Mouse (Mus musculus): ENCODE measurements around the gene Hecw2. TPM values are rescaled to one million over a fixed set of nuclear protein-coding genes. Genes with fewer than 3 reads are reported as not detected.

Hecw2 gene
- 0.03 and 0.13 TPM in 2 replicates for polyA plus RNA-seq (2012; ENCODE audit: low replicate concordance)

DNA sequence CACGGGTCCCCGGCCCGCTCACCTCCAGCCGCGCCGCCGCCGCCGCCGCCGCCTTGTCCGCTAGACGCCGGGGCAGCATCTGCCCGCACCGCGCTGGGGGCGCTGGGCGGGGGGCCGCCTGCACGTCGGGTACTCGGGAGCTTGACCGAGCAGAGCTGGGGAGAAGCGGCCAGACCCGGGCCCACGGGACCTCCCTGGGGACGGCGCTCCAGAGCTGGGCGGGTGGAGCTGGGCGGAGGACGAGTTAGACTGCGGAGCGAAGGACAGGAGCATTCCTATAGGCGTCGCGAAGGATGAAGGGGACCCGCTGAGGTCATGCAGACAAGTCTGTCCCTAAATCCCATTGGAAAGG, at the start of gene Hecw2:
Gene Hecw2, minus strand, starts transcription at position 215 of the 352 bp plus-strand sequence.

DNA sequence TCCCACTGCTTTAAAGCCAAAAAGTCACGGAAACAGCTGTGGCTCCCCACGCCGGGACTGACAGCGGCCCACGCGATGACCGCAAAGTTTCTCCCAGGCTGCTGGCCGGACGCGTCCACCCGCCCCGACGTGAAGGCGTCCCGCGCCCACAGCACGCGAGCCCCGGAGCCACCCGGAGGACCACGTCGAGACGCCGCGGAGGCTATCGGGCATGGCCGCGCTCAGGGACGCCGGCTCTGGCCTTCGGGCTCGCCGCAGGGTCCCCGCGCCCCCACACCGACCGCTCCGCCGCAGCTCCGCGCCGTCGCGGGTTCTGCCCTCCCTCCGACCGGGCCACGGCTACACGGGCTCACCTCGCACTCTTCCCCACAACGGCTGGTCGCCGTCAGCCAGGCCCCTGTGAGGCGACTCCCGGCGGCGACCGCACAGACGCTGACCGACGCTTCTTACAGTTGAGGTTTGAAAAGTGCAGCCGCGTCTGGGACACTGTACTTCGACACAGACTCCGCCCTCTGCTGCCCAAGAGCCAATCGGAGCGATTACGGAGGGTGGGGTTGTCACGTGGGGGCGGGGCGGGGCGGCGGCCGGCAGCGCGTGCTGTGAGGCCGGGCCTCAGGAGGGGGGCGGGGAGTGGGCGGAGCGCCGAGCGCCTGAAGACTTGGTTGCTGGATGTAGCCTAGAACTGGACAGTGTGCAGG, 410.1 kb downstream of the Hecw2 start, which contains the start of gene Stk17b:
Gene Stk17b, minus strand, starts transcription at position 504 of the 698 bp plus-strand sequence.

Other genes with a start within 250 kb of the Hecw2 start
- gene Ccdc150, start 55.5 kb upstream of the Hecw2 start, polyA plus RNA-seq (2012; ENCODE audit: low replicate concordance): 0.10 and 0.11 TPM in 2 replicates
- gene Gtf3c3, start 243.8 kb upstream of the Hecw2 start, polyA plus RNA-seq (2012; ENCODE audit: low replicate concordance): 0.46 and 0.98 TPM in 2 replicates

All from hematopoietic multipotent progenitor cell, adult 10-12 weeks (in vitro differentiated cells).